Mouse (Mus musculus) hindbrain, embryonic 14.5 days (tissue): ENCODE results near the gene Ctse. TPM values are rescaled to one million over a fixed set of nuclear protein-coding genes. Genes with fewer than 3 reads are reported as not detected.

Source experiments
- ATAC-seq: fragments of 200-750 bp; cut with Nextera tagmentation; 2 replicates; pipeline ENCODE4 v1.8.0; 2017; ENCODE audit warnings: moderate number of reproducible peaks, mild to moderate bottlenecking, moderate TSS enrichment, moderate library complexity; ENCODE audit not compliant: low FRiP score
- DNase-seq: peaks from one replicate; pipeline ENCODE4 v3.0.0-alpha.2; 2015; ENCODE audit warnings: low spot score
- H3K27ac ChIP-seq: fragments of 300-500 bp; sonication (generic); 2 replicates; pipeline ENCODE4 v1.5.1; 2014; ENCODE audit warnings: mild to moderate bottlenecking, moderate library complexity
- H3K27me3 ChIP-seq: fragments of 300-500 bp; sonication (generic); 2 replicates; pipeline ENCODE4 v1.6.1; 2014; ENCODE audit warnings: mild to moderate bottlenecking, low read length, mixed read lengths; ENCODE audit not compliant: control insufficient read depth, insufficient read depth
- H3K36me3 ChIP-seq: fragments of 300-500 bp; sonication (generic); replicated peaks from 2 replicates; pipeline ENCODE4 v1.6.1; 2014; ENCODE audit not compliant: control insufficient read depth, insufficient read depth
- H3K4me1 ChIP-seq: fragments of 300-500 bp; sonication (generic); replicated peaks from 2 replicates; pipeline ENCODE4 v1.6.1; 2014; ENCODE audit warnings: antibody characterized with exemption, low read length, mixed read lengths; ENCODE audit not compliant: control insufficient read depth, insufficient read depth
- H3K4me2 ChIP-seq: fragments of 300-500 bp; sonication (generic); replicated peaks from 2 replicates; pipeline ENCODE4 v1.6.1; 2014; ENCODE audit warnings: mild to moderate bottlenecking, moderate library complexity
- H3K4me3 ChIP-seq: fragments of 300-500 bp; sonication (generic); replicated peaks from 2 replicates; pipeline ENCODE4 v1.5.1; 2014; ENCODE audit warnings: mild to moderate bottlenecking, low read length
- H3K9ac ChIP-seq: fragments of 300-500 bp; sonication (generic); 2 replicates; pipeline ENCODE4 v1.6.1; 2014
- H3K9me3 ChIP-seq: fragments of 300-500 bp; sonication (generic); 2 replicates; pipeline ENCODE4 v1.6.1; 2016; ENCODE audit warnings: low read length; ENCODE audit not compliant: control insufficient read depth
- WGBS: fragments of 180-500 bp; shearing (Covaris S2); extraction: QIAGEN DNeasy Blood & Tissue Kit; methylation state at CpG from one replicate; pipeline ENCODE4 v1.1.7; 2014; 5-methylcytosine and 5-hydroxymethylcytosine counted together
- polyA plus RNA-seq: library from polyadenylated mRNA; unstranded; fragments of >200 nt; fragmentation: Nextera tagmentation; extraction: Ambion mirVana; gene quantifications from 2 replicates; pipeline ENCODE4 v1.2.1, GENCODE M21; 2014

The Ctse gene
- polyA plus RNA-seq, 1 experiment from 2014 or later, result not detected

DNA sequence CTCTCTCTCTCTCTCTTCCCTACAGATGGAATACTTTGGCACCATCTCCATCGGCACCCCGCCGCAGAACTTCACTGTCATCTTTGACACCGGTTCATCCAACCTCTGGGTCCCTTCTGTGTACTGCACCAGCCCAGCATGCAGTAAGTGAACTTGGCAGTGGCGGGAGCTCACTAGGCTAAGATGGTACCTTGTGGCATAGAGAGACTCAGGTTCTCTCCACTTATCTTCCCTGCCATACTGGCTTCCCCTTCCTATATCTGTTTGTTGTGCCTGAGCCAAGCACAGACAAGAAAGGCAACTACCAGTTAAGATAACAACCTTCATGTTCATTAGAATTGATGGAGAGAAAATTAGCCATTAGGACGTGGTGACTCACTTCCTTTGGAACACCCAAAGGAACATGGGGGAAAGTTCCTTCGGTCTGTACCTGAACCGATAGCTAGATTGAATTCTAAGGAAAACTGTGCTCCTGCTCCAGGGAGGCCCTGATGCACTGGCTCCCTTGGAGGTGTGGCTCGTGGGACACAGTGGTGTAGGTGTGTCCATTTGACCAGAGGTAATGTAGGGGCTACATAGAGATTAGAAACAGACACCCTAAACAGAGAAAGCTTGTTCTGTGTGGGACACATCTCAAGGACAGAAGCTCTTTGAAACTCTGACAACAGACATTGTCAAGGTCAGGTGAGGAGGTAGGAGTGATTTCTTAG lies 25.3 kb downstream of the Ctse start:
- Histone ChIP-seq H3K4me1 (no peaks in the 10 kb centered on the region), H3K4me2 (no peak overlapping the region), H3K9me3 (no peaks in the 10 kb centered on the region), H3K36me3 (no peaks in the 10 kb centered on the region), H3K4me3 (no peak overlapping the region), H3K27ac (no peak overlapping the region), H3K27me3 (no peaks in the 10 kb centered on the region), H3K9ac (no peak overlapping the region)
- DNase-seq (no peak), ATAC-seq (no peak)
- WGBS, result 85% methylated on average over 9 of the region's 9 CpGs

- Histone ChIP-seq H3K4me2 (no peak overlapping the region), H3K27me3 (no peaks in the 10 kb centered on the region), H3K36me3 (no peaks in the 10 kb centered on the region), H3K4me3 (no peak overlapping the region), H3K27ac (no peak overlapping the region), H3K4me1 (no peaks in the 10 kb centered on the region), H3K9me3 (no peaks in the 10 kb centered on the region), H3K9ac (no peak overlapping the region)
- DNase-seq (no peak), ATAC-seq (no peak)
- 90% methylated on average over 5 of the region's 5 CpGs for WGBS
These were observed 26.0 kb downstream of the Ctse start for GRCm38 (mm10) chr1:131664136-131664535.

- Histone ChIP-seq H3K4me3 (no peak overlapping the region), H3K27ac (no peak overlapping the region), H3K9ac (no peak overlapping the region), H3K36me3 (no peaks in the 10 kb centered on the region), H3K4me2 (no peak overlapping the region), H3K27me3 (no peaks in the 10 kb centered on the region), H3K9me3 (no peaks in the 10 kb centered on the region), H3K4me1 (no peaks in the 10 kb centered on the region)
- ATAC-seq, result no peak
- 75% methylated on average over 1 of the region's 1 CpGs for WGBS
- DNase-seq, result no peak
These were observed 27.8 kb downstream of the Ctse start for GRCm38 (mm10) chr1:131665886-131666285.

- WGBS, result 93% methylated on average over 8 of the region's 8 CpGs
- no peak overlapping the region for H3K27ac ChIP-seq
- no peaks in the 10 kb centered on the region for H3K9me3 ChIP-seq
- no peak overlapping the region for H3K9ac ChIP-seq
- H3K27me3 ChIP-seq, result no peaks in the 10 kb centered on the region
- no peak for ATAC-seq
- no peak overlapping the region for H3K4me3 ChIP-seq
- no peak overlapping the region for H3K4me2 ChIP-seq
- DNase-seq, result no peak
- no peaks in the 10 kb centered on the region for H3K36me3 ChIP-seq
- no peaks in the 10 kb centered on the region for H3K4me1 ChIP-seq
These were observed 33.0 kb downstream of the Ctse start for GRCm38 (mm10) chr1:131671113-131671512.

DNA sequence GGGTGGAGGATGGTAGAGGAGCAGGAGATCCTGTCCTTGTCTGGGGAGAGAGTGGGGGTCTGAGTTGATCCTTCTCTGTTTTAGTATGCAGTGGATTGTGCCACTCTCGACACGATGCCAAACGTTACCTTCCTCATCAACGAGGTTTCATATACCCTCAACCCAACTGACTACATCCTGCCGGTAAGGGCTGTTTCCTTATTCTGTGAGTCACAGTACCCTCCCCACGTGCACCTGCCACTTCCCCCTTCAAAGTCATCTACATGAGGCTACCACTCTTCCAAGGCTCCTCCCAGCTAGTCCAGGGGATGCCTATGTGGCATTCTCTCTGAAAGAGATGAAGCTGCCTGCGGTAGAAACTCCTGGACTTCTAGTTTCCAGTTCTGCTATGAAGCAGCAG lies 34.3 kb downstream of the Ctse start:
- Histone ChIP-seq H3K27me3 (no peaks in the 10 kb centered on the region), H3K9me3 (no peaks in the 10 kb centered on the region), H3K4me2 (no peak overlapping the region), H3K9ac (no peak overlapping the region), H3K27ac (no peak overlapping the region), H3K36me3 (no peaks in the 10 kb centered on the region), H3K4me1 (no peaks in the 10 kb centered on the region), H3K4me3 (no peak overlapping the region)
- WGBS, result 85% methylated on average over 7 of the region's 7 CpGs
- DNase-seq, result no peak
- ATAC-seq, result no peak

- H3K27me3 ChIP-seq, result no peaks in the 10 kb centered on the region
- no peaks in the 10 kb centered on the region for H3K9me3 ChIP-seq
- no peaks in the 10 kb centered on the region for H3K4me1 ChIP-seq
- WGBS, result 86% methylated on average over 5 of the region's 5 CpGs
- H3K4me2 ChIP-seq, result no peak overlapping the region
- no peak overlapping the region for H3K4me3 ChIP-seq
- H3K36me3 ChIP-seq, result no peaks in the 10 kb centered on the region
- no peak for ATAC-seq
- DNase-seq, result no peak
- no peak overlapping the region for H3K9ac ChIP-seq
- no peak overlapping the region for H3K27ac ChIP-seq
These were observed 41.5 kb downstream of the Ctse start for GRCm38 (mm10) chr1:131679644-131680043.

DNA sequence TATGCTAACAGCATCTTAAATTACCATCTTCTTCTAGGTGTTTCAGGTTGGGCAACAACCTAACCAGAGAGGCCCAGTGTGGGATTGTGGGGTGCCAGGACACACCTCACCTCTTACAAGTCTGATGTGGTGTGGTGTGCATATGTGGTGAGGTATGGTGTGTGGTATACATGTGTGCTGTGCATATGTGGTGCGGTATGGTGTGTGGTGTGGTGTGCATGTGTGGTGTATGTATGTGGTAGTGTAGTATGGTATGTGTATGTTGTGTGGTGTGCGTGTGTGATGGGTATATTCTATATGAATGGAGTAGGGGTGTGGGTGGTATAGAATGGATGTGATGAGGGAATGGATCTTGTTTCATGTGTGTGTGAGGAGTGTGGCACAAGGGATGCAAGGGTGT lies 49.6 kb downstream of the Ctse start:
- 99% methylated on average over 2 of the region's 2 CpGs for WGBS
- Histone ChIP-seq H3K9ac (no peak overlapping the region), H3K27me3 (no peaks in the 10 kb centered on the region), H3K4me1 (no peaks in the 10 kb centered on the region), H3K27ac (no peak overlapping the region), H3K4me2 (no peak overlapping the region), H3K4me3 (no peak overlapping the region), H3K36me3 (no peaks in the 10 kb centered on the region), H3K9me3 (no peaks in the 10 kb centered on the region)
- no peak for ATAC-seq
- no peak for DNase-seq

- DNase-seq, result no peak
These were observed 50.4 kb downstream of the Ctse start, which contains the start of gene Rab7b for GRCm38 (mm10) chr1:131688475-131688874. Rab7b (plus strand) TSS chr1:131688695.

DNA sequence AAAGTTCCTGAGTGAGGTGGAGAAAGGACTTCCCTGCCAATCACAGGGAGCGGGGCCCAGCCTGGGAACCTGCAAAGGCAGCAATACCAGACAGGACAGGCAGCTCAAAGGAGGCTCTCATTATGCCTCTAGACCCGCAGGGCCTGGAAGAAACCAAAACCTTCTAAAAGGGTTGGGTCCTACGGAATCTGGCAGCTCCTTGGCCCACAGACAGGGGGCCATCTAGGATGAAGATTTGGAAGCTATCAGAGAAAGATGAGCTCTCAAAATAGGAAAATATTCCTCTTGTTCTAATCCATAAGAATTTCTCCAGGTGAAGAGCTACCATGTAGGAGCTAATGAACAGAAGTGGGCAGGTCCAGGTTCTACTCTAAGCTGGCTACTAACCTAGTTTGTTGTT lies 50.9 kb downstream of the Ctse start:
- Histone ChIP-seq H3K27ac (no peak overlapping the region), H3K4me2 (no peak overlapping the region), H3K27me3 (no peaks in the 10 kb centered on the region), H3K9me3 (no peaks in the 10 kb centered on the region), H3K9ac (no peak overlapping the region), H3K4me3 (no peak overlapping the region), H3K4me1 (no peaks in the 10 kb centered on the region), H3K36me3 (no peaks in the 10 kb centered on the region)
- DNase-seq (no peak), ATAC-seq (no peak)
- 78% methylated on average over 3 of the region's 3 CpGs for WGBS

More at GRCm38 (mm10) chr1:131688475-131688874, 50.4 kb downstream of the Ctse start, which contains the start of gene Rab7b:
- 57% methylated on average over 8 of the region's 8 CpGs for WGBS
- Histone ChIP-seq H3K4me1 (no peaks in the 10 kb centered on the region), H3K4me2 (no peak within 1 kb of the TSS), H3K9ac (no peak within 1 kb of the TSS), H3K9me3 (no peaks in the 10 kb centered on the region), H3K27ac (no peak within 1 kb of the TSS), H3K27me3 (no peaks in the 10 kb centered on the region), H3K36me3 (no peaks in the 10 kb centered on the region), H3K4me3 (no peak within 1 kb of the TSS)
- no peak for ATAC-seq

GRCm38 (mm10) chr1:131689899-131690298 lies 51.8 kb downstream of the Ctse start:
- H3K27ac ChIP-seq, result no peak overlapping the region
- no peak for ATAC-seq
- no peaks in the 10 kb centered on the region for H3K4me1 ChIP-seq
- H3K9ac ChIP-seq, result no peak overlapping the region
- H3K36me3 ChIP-seq, result no peaks in the 10 kb centered on the region
- H3K4me2 ChIP-seq, result no peak overlapping the region
- H3K4me3 ChIP-seq, result no peak overlapping the region
- WGBS, result 87% methylated on average over 5 of the region's 5 CpGs
- H3K9me3 ChIP-seq, result no peaks in the 10 kb centered on the region
- no peaks in the 10 kb centered on the region for H3K27me3 ChIP-seq
- DNase-seq, result no peak
